Mouse (Mus musculus): ENCODE data around the gene Cdc42bpg.

Cdc42bpg gene

GRCm38 (mm10) chr19:6273998-6274608 is 32.2 kb upstream of the Cdc42bpg start:
- in situ Hi-C loops (cut with MboI; ENCODE audit: low pct_unique_long_range_greater_than_20kb in 1 of 2, low sequenced_read_pairs in 2 of 2, unreplicated experiment in 1 of 2) = loop anchor here (5.0 kb wide), 1 partner anchor 33 kb away; the partner anchor contains the start of gene Cdc42bpg (in 2 of the 2)

- in situ Hi-C loops (cut with MboI; ENCODE audit: low pct_unique_long_range_greater_than_20kb in 1 of 2, low sequenced_read_pairs in 2 of 2, unreplicated experiment in 1 of 2) = no loop called here
Observed at GRCm38 (mm10) chr19:6275740-6276389, 30.4 kb upstream of the Cdc42bpg start.

- in situ Hi-C loops (cut with MboI; ENCODE audit: low pct_unique_long_range_greater_than_20kb in 1 of 2, low sequenced_read_pairs in 2 of 2, unreplicated experiment in 1 of 2) = no loop called here
Observed at GRCm38 (mm10) chr19:6276426-6277421, 29.5 kb upstream of the Cdc42bpg start, which contains the start of gene Ehd1. Ehd1 (plus strand) TSS chr19:6276725.

- in situ Hi-C loops (cut with MboI; ENCODE audit: low pct_unique_long_range_greater_than_20kb in 1 of 2, low sequenced_read_pairs in 2 of 2, unreplicated experiment in 1 of 2) = no loop called here
Observed at GRCm38 (mm10) chr19:6277661-6278438, 28.4 kb upstream of the Cdc42bpg start.

DNA sequence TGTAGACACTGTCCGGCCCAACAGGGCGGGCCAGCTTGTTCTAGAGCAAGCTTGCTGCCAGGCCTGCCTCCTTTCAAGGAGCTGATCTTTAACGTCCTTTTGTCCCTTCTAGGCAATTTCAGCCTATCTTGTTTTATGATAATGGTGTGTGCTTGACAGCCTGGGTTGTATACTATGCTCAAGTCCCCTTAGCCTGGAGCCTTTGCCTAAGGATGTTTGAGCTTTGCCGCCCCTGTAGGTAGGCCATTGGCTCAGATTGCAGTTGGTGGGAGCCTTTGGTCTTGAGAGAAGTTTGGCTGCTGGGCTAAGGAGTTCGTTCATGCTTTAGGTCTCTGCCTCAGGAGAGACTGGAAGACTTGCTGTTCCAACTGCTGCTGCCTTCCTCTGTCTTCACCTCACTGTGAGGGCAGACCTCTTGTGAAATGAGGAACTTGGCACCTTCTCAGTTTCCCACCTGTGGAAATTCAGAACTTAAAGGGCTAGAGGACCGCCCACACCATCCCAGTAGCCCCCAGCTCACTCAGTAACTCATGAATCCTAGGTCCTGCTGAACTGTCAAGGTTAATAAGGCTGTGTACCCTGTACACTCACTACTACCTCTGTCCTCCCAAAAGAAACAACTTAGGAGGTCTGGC is 27.7 kb upstream of the Cdc42bpg start:
- in situ Hi-C loops (cut with MboI; ENCODE audit: low pct_unique_long_range_greater_than_20kb in 1 of 2, low sequenced_read_pairs in 2 of 2, unreplicated experiment in 1 of 2) = no loop called here

DNA sequence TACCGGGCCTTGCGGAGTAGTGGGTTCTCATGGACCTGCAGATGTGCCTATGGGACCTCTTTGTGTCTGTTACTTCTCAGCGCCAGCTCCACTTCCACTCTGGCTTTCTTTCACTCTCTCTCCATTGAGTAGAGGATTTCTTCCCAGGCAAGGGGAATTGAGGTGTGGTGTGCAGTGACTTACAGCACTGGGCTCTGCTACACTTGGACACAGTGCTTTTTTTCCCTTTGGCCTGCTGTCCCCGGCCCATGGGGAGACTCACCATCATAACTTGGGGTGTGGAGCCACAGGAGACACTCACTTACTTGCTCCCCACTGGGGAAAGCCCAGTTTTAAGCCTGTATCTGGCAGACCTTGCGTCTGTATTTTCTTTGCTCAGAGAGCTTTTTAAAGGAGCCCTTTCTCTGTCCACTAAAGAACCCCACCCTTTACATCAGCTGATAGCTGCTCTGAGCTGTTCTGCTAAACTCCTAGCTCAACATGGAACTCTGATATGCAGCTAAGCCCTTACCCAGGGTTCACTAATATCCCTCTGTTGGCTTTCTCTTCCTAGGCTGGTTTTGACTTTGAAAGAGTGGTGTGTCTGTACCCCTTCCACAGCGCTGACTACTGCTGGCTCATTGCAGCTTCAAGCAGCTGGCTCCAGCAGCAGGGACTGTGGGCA is 26.6 kb upstream of the Cdc42bpg start:
- in situ Hi-C loops (cut with MboI; ENCODE audit: low pct_unique_long_range_greater_than_20kb in 1 of 2, low sequenced_read_pairs in 2 of 2, unreplicated experiment in 1 of 2) = no loop called here

DNA sequence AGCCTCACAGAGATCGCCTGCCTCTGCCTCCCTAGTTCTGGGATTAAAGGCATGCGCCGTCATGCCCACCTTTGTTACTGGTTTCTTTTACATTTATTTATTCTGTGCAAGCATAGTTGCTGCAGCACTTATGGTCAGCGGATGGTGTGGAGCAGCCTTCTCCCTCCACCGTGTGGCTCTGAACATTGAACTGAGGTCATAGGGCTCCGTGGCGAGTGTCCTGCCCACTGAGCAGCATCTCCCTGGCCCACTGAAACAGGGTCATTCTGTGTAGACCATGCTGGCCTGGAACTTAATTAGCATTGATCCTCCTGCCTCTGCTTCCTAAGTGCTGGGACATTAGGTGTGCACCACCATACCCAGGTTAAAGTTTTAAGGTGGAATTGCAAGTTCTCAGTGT is 25.7 kb upstream of the Cdc42bpg start:
- in situ Hi-C loops (cut with MboI; ENCODE audit: low pct_unique_long_range_greater_than_20kb in 1 of 2, low sequenced_read_pairs in 2 of 2, unreplicated experiment in 1 of 2) = no loop called here

DNA sequence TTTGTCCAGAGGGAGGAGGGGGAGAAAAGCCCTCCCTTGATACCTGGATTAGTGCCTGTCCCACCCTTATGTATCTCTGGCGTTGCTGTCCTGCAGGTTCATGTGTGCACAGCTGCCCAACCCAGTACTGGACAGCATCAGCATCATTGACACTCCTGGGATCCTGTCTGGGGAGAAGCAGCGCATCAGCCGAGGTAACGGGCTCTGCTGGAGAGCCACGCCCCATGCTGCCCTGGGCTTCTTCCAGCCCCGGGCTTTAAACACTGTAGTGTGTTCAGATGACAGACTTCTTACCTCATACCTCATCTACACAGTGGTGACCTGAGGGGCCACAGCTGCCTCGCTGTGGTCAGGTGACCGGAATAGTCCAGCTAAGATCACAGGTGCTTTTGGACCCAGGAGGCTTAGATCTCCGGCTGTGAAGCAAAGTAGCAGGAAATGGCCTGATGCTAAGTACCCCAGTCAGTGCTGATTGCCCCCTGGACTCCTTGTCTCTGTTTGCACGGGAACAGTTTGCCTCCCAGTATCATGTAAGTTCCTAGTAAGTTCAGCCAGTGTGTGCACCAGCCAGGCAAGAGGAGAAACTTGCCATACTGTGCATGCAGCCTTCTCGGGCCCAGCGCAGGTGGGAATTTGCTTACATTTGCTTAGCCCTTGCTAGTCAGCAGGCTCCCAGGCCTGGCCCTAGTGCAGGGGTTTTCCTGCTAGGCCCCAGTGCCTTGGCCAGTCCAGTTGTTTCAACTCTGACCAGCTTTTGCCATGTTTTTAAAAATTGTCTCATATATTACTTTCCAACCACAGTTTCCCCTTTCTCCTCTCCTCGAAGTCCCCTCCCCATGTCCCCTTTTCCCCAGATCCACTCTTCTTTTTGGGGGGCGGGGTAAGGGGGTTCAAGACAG is 24.9 kb upstream of the Cdc42bpg start:
- in situ Hi-C loops (cut with MboI; ENCODE audit: low pct_unique_long_range_greater_than_20kb in 1 of 2, low sequenced_read_pairs in 2 of 2, unreplicated experiment in 1 of 2) = no loop called here

GRCm38 (mm10) chr19:6283001-6283400 is 23.3 kb upstream of the Cdc42bpg start:
- in situ Hi-C loops (cut with MboI; ENCODE audit: low pct_unique_long_range_greater_than_20kb in 1 of 2, low sequenced_read_pairs in 2 of 2, unreplicated experiment in 1 of 2) = no loop called here

- in situ Hi-C loops (cut with MboI; ENCODE audit: low pct_unique_long_range_greater_than_20kb in 1 of 2, low sequenced_read_pairs in 2 of 2, unreplicated experiment in 1 of 2) = no loop called here
Observed at GRCm38 (mm10) chr19:6284502-6284901, 21.8 kb upstream of the Cdc42bpg start.

GRCm38 (mm10) chr19:6285226-6285625 is 21.0 kb upstream of the Cdc42bpg start:
- in situ Hi-C loops (cut with MboI; ENCODE audit: low pct_unique_long_range_greater_than_20kb in 1 of 2, low sequenced_read_pairs in 2 of 2, unreplicated experiment in 1 of 2) = no loop called here

GRCm38 (mm10) chr19:6285632-6286433 is 20.4 kb upstream of the Cdc42bpg start:
- in situ Hi-C loops (cut with MboI; ENCODE audit: low pct_unique_long_range_greater_than_20kb in 1 of 2, low sequenced_read_pairs in 2 of 2, unreplicated experiment in 1 of 2) = no loop called here

DNA sequence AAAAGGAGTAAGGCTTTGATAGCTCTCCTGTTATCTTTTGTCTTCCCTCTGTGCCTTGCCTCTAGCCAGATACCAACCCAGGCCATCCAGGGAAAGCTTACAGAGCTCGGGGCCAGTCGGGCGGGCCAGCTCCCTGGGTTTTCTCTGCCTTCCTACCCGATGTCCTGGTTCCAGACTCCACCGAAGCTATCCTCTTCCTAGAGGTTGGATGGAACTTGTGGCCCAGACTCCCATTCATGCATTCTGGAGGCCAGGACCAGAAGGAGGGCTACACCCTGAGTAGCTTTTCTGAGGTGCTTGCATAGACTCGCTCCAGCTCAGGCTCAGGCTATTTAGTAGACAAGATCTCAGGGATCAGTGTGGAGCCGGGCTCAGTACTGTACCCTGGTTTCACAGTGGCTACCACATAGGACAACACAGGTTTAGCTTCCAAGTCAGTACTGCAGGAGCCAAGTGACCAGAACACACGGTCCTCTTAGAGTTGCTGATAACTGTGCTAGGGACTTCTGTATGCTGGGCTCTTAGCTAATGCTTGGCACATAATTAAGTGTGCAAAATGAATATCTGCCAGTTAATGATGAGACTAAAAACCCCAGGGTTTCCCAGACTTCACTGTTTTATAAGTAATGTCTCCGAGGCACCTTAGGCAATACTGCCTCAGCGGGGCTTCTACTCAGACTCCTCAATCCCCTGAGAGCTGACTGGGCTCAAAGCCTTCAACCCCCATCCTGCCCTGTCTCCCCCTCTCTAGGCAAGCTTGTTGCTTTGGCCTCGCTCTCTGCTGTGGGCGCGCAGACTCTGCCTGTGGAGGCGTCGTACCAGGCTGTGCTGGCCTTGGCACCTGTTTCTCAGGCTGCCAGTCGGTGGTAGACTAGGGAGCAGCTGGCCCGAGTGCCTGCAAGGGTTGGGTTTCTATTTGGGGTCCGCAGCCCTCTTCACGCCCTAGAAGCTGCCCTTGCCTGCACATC is 19.5 kb upstream of the Cdc42bpg start:
- in situ Hi-C loops (cut with MboI; ENCODE audit: low pct_unique_long_range_greater_than_20kb in 1 of 2, low sequenced_read_pairs in 2 of 2, unreplicated experiment in 1 of 2) = no loop called here

DNA sequence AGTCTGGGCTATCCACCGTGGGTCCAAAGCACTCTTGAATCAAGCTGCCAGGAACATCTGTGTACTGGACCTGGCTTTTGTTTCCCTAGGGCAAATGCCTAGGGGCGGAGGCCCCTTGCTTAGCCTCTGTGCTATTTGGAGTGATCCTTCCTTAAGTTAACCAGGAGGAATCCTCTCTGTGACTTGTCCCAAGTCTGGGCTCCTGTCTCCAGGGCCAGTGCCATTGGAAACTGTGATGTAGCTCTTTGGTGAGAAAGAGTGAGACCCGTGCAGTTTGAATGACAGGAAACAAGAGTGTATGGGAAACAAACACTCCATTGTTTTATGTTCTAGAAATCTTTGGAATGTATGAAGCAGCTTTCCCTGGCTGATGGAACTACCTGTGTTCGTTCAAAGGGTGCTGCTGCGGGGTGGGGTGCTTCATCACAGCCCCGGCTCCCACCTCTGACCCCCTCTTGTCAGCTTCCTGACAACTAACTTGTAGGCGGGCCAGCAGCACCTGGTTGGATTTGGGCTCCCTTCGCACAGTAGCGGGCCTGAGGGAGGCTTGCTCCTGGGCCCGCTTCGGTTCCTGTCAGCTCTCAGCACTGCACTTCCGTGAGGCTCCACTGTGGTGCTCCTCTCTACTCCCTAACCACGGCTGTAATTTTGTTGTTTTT is 17.9 kb upstream of the Cdc42bpg start:
- in situ Hi-C loops (cut with MboI; ENCODE audit: low pct_unique_long_range_greater_than_20kb in 1 of 2, low sequenced_read_pairs in 2 of 2, unreplicated experiment in 1 of 2) = no loop called here

All from mouse embryonic stem cell (cell line).